Mouse (Mus musculus) NIH3T3 (cell line): ENCODE data around the gene Aph1b.

ENCODE experiments used
- DNase-seq: peaks from one replicate; pipeline ENCODE4 v3.0.0-alpha.2; 2012; ENCODE audit warnings: low read depth

Aph1b gene

GRCm38 (mm10) chr9:66739516-66739915, 55.8 kb downstream of the Aph1b start:
- no peak for DNase-seq

- DNase-seq, result no peak
Measured at GRCm38 (mm10) chr9:66736551-66736950, 58.7 kb downstream of the Aph1b start.

GRCm38 (mm10) chr9:66736016-66736415, 59.3 kb downstream of the Aph1b start:
- no peak for DNase-seq

- DNase-seq, result no peak
Measured at GRCm38 (mm10) chr9:66735122-66735521, 60.2 kb downstream of the Aph1b start.

DNA sequence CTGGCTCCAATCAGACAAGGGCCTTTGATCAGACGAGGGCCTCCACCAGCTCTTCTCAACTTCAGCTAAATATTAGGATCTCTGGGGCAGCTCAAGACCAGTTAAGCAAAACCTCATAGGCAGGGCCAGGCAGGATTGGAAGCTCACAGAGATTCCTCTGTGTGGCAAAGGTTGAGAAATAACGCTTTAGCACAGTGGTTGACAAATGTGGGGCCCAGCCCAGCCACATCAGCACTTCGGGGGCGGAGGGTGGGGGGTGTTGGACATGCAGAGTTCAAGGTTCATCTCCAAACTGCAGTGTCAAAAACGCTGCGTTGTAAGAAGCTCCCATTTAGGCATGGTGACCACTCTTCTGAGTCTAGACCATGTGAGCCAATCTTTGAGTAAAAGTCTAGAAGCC, 60.7 kb downstream of the Aph1b start:
- DNase-seq, result no peak

DNA sequence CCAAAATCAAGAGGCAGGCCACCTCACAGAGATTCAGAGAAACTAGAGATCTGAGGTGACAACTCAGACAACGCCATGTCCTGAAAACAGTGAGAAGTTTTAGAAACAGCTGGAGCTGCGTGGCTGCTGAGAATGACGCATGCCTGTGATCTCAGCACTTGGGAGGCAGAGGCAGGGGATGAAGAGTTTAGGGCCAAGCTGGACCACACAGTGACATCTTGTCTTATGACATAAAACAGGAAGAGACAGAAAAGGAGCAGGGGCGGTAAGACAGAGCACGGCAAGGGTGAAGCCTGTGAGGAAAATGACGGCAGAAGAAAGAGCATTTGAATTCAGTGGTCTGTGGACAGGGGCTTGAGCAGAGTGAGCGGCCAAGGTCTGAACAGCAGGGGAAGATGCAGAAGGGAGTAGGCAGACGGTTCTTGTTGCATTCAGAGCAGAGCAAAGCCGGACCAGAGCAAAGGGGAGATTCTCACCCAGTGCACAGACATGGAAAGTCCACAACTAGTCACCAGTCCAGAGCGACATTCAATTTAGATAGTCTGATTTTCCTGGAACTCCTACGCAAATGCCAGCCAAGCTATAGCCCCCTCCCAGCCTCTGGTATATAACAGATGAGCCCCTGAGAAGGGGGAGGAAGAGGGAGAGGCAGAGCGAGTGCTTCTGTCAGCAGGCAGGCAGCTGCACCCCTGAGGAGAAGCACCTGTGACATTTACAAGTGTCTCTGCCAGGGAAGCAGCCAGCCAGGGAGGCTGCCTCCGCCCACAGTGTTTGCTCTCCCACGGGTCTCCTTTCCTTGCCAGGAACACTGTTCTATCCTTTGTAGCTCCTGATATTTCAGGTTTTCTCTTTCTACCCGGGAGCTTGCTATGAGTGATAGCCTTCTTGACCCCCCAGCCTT, 62.2 kb downstream of the Aph1b start:
- DNase-seq, result no peak

DNA sequence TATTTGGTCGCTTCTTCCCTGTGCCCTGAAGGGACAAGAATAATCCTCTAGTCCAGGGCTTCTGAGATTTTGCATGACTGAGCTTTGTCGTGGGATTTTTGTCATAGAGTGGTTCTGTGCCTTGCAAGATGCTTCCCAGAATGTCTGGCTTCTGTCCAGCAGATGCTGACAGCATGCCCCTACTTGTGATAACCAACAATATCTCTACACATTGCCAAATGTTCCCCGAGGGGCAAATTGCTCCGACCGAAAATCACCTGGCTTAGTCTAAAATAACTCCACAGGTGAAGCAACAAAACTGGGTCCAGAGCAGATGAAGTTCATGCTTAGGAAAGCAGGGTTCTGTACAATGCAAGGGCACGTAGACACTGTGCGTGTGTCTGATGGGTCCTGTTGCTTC, 64.0 kb downstream of the Aph1b start:
- no peak for DNase-seq

GRCm38 (mm10) chr9:66730556-66730955, 64.7 kb downstream of the Aph1b start:
- DNase-seq, result no peak

GRCm38 (mm10) chr9:66727333-66727732, 68.0 kb downstream of the Aph1b start:
- DNase-seq, result no peak

DNA sequence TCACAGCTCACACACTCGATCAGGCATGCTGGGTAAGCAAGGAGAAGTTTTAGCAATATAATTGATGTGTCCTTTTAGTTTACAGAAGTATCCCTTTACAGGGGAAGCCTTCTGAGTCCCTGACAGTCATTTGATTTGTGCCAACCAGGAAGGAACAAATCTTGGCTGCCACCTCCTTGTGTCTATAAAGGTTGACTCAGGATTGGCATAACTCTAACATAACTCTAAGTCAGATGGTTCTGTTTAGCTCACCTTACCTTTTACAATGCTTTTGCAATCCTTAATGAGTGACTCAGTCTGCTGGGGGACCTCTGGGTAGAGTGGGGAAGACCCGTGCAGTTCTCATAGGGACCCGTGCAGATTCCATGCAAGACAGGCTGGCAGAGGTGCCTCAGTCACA, 69.7 kb downstream of the Aph1b start:
- peak; percentile 22 for DNase-seq
